Mouse (Mus musculus) liver, postnatal 0 days (tissue): ENCODE results near the gene Pdlim3. TPM values are rescaled to one million over a fixed set of nuclear protein-coding genes. Genes with fewer than 3 reads are reported as not detected.

ENCODE experiments used
- ATAC-seq: fragments of 200-750 bp; cut with Nextera tagmentation; 2 replicates; pipeline ENCODE4 v1.8.0; 2017; ENCODE audit warnings: mild to moderate bottlenecking, moderate library complexity
- DNase-seq: peaks from one replicate; pipeline ENCODE4 v3.0.0-alpha.2; 2016
- H3K27ac ChIP-seq: fragments of 300-500 bp; sonication (generic); 2 replicates; pipeline ENCODE4 v1.5.1; 2014; ENCODE audit warnings: antibody characterized with exemption, moderate library complexity, mild to moderate bottlenecking, low read depth
- H3K27me3 ChIP-seq: fragments of 300-500 bp; sonication (generic); 2 replicates; pipeline ENCODE4 v1.6.1; 2014; ENCODE audit warnings: low read length, control low read depth, mixed read lengths; ENCODE audit not compliant: insufficient read depth
- H3K36me3 ChIP-seq: fragments of 300-500 bp; sonication (generic); replicated peaks from 2 replicates; pipeline ENCODE4 v1.6.1; 2014; ENCODE audit warnings: mild to moderate bottlenecking, control low read depth, low read length, moderate library complexity, mixed read lengths; ENCODE audit not compliant: insufficient read depth
- H3K4me1 ChIP-seq: fragments of 300-500 bp; sonication (generic); 2 replicates; pipeline ENCODE4 v1.6.1; 2014; ENCODE audit warnings: antibody characterized with exemption, mild to moderate bottlenecking, control low read depth; ENCODE audit not compliant: insufficient read depth
- H3K4me2 ChIP-seq: fragments of 300-500 bp; sonication (generic); 2 replicates; pipeline ENCODE4 v1.6.1; 2014; ENCODE audit warnings: low read depth, mild to moderate bottlenecking, low read length, moderate library complexity, mixed read lengths
- H3K4me3 ChIP-seq: fragments of 300-500 bp; sonication (generic); 2 replicates; pipeline ENCODE4 v1.5.1; 2014; ENCODE audit warnings: low read depth, low read length
- H3K9ac ChIP-seq: fragments of 300-500 bp; sonication (generic); replicated peaks from 2 replicates; pipeline ENCODE4 v1.6.1; 2014; ENCODE audit warnings: mild to moderate bottlenecking, moderate library complexity
- H3K9me3 ChIP-seq: fragments of 300-500 bp; sonication (generic); 2 replicates; pipeline ENCODE4 v1.6.1; 2016; ENCODE audit warnings: mild to moderate bottlenecking, control low read depth, low read length, mixed read lengths
- CTCF ChIP-seq: sonication (generic); IDR thresholded peaks from 2 replicates; pipeline ENCODE4 v1.5.1; 2016; ENCODE audit warnings: antibody characterized with exemption, low read depth
- EP300 ChIP-seq: IDR thresholded peaks from 2 replicates; pipeline ENCODE4 v1.6.1; 2016; ENCODE audit warnings: antibody characterized with exemption, low read depth, mild to moderate bottlenecking
- WGBS: fragments of 180-500 bp; shearing (Covaris S2); extraction: QIAGEN DNeasy Blood & Tissue Kit; methylation state at CpG from one replicate; pipeline ENCODE4 v1.1.7; 2014; ENCODE audit not compliant: insufficient replicate concordance; 5-methylcytosine and 5-hydroxymethylcytosine counted together
- polyA plus RNA-seq: library from polyadenylated mRNA; unstranded; fragments of >200 nt; fragmentation: Nextera tagmentation; extraction: Ambion mirVana; gene quantifications from 2 replicates; pipeline ENCODE4 v1.2.1, GENCODE M21; 2015

Gene Pdlim3
- polyA plus RNA-seq, 1 experiment from 2014 or later = 2.1 TPM

DNA sequence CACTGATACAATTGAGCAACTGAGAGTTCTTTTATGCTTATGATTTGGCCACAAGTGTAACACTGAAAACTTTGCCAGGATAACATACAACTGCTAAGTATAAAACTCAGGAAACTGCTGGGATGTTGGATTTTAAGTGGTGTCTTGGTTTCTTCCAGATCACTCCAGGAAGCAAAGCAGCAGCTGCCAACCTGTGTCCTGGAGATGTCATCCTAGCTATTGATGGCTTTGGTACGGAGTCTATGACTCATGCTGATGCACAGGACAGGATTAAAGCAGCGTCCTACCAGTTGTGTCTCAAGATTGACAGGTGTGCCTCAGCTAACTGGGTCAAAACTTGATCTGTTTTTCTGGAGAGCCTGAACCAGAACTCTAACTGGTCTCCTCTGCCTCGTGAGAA is 11.3 kb downstream of the Pdlim3 start:
- TF ChIP-seq EP300 (no peak), CTCF (no peak)
- Histone ChIP-seq H3K9ac (no peak overlapping the region), H3K9me3 (no peaks in the 10 kb centered on the region), H3K36me3 (no peaks in the 10 kb centered on the region), H3K4me3 (no peak overlapping the region), H3K27ac (no peak overlapping the region), H3K4me1 (no peaks in the 10 kb centered on the region), H3K27me3 (no peaks in the 10 kb centered on the region), H3K4me2 (no peak overlapping the region)
- ATAC-seq (no peak), DNase-seq (no peak)
- WGBS = 66% methylated on average over 3 of the region's 3 CpGs

DNA sequence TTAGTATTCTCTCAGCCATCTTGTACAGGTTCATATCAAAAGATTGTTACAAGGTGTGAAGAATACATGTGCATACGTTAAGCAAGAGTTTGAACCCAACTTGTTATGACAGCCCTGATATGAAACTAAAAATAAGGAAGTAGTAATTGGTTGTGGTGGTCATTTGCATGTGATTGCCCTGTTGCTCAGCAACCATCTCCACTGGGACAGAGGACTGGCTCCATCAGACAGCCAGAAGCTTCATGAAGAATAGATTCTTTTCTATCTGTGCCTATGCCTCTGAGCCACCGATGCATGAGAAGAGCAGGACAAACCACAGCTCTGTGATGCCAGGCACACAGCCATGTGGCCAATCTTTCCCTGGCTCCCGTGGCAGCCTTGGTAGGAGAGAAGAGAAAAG is 14.5 kb downstream of the Pdlim3 start:
- TF ChIP-seq EP300 = no peak
- no peak for TF ChIP-seq CTCF
- Histone ChIP-seq H3K4me2 (no peak overlapping the region), H3K27ac (no peak overlapping the region), H3K4me1 (no peaks in the 10 kb centered on the region), H3K27me3 (no peaks in the 10 kb centered on the region), H3K36me3 (no peaks in the 10 kb centered on the region), H3K9ac (no peak overlapping the region), H3K9me3 (no peaks in the 10 kb centered on the region), H3K4me3 (no peak overlapping the region)
- peak; percentile 45 for DNase-seq
- WGBS = 60% methylated on average over 3 of the region's 3 CpGs
- ATAC-seq = peak; percentile 62; the same call in 1 of the 2 replicates

DNA sequence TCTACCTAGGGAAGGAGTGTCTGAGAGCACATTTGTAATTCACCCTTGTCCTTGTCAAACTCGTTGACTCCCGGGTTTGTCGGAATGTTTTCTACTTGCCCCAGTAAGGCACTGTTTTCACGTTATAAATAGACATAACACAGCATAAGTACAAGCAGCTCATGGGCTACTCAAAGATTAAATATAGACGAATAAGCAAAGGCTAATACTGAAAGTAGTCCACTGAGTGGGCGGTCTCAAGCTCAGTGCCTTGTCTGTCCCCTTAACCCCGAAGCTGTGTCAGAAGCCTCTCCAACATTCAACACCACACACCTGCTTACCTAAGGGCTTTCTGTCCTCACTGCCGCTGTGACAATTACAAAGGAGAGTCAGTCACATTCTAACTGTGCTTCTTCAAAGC is 16.4 kb downstream of the Pdlim3 start:
- no peak overlapping the region for H3K4me3 ChIP-seq
- H3K9me3 ChIP-seq = no peaks in the 10 kb centered on the region
- DNase-seq (no peak), ATAC-seq (no peak)
- H3K36me3 ChIP-seq = no peaks in the 10 kb centered on the region
- no peak overlapping the region for H3K27ac ChIP-seq
- no peaks in the 10 kb centered on the region for H3K27me3 ChIP-seq
- no peaks in the 10 kb centered on the region for H3K4me1 ChIP-seq
- no peak overlapping the region for H3K4me2 ChIP-seq
- no peak for TF ChIP-seq EP300
- no peak for TF ChIP-seq CTCF
- H3K9ac ChIP-seq = no peak overlapping the region
- 74% methylated on average over 8 of the region's 8 CpGs for WGBS

DNA sequence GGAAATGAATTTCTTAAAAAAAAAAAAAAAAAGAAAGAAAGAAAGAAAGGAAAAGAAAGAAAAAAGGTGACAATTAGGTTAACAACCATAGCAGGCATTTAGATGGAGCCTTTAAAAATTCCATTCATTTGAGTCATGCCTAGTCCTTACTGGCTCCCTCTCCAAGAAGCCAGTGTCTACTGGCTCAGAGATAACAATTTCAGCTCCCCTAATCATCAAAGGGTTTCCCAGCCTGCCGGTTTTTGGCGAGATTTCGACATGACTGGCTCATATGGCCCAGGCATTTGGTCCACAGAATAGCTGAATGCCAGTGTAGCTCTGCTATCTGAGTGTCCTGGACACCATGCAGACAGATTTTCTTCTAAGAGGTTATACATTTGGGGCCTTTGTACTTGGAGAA is 18.4 kb downstream of the Pdlim3 start:
- Histone ChIP-seq H3K9ac (no peak overlapping the region), H3K27me3 (no peaks in the 10 kb centered on the region), H3K27ac (no peak overlapping the region), H3K9me3 (no peaks in the 10 kb centered on the region), H3K36me3 (no peaks in the 10 kb centered on the region), H3K4me2 (no peak overlapping the region), H3K4me1 (no peaks in the 10 kb centered on the region), H3K4me3 (no peak overlapping the region)
- ATAC-seq (no peak), DNase-seq (no peak)
- no peak for TF ChIP-seq CTCF
- no peak for TF ChIP-seq EP300
- 39% methylated on average over 3 of the region's 3 CpGs for WGBS

DNA sequence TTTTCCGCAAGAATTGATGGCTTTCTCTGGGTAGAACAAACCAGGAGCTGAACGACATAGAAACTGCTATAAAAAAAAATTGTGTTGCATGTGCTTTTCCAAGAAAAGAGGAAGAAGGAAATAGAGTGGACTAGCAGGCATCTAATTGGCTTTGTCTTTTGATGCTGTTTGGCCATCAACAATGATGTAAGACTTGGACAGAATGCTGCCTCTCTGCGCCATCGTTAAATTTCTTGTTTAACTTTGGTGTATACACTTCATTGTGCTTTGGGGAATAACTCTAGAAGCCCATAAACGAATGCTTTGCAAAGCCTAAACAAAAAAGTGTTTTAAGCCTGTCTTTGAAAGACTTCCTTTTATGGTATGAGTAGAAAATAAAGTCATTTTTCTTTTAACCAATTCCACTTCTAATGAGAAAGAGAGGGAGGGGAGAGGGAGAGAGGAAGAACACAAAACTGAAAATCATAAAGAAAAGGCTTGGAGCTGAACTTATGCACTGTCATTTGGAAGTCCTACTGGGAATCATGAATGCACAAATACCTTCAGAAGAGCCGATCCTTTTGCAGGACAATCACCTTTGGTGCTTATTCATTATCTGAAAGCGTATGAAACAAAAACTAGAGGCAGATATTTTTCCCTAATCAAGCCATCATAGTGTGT is 20.5 kb downstream of the Pdlim3 start:
- no peaks in the 10 kb centered on the region for H3K4me1 ChIP-seq
- DNase-seq = no peak
- 75% methylated on average over 7 of the region's 7 CpGs for WGBS
- no peak overlapping the region for H3K27ac ChIP-seq
- H3K9me3 ChIP-seq = no peaks in the 10 kb centered on the region
- no peak overlapping the region for H3K4me2 ChIP-seq
- no peak for TF ChIP-seq EP300
- no peak for TF ChIP-seq CTCF
- no peak overlapping the region for H3K4me3 ChIP-seq
- H3K9ac ChIP-seq = no peak overlapping the region
- H3K36me3 ChIP-seq = no peaks in the 10 kb centered on the region
- H3K27me3 ChIP-seq = no peaks in the 10 kb centered on the region
- no peak for ATAC-seq

DNA sequence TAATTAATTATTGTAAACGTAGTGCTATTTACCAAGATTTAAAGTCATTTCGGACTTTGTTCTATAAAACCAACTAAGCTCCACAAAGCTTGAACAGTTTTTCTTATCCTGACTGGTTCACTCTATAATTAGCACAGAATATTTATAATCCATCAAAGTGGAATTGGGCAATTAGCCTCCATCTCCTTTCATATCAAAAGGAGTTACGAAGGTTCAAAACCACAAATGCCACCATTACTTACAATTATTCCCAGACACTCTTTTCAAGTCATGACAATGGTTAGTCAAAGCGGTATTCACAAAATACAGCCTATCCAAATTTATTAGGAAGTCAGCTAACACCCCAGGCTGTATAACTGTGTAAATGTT is 21.0 kb downstream of the Pdlim3 start:
- WGBS = 83% methylated on average over 4 of the region's 4 CpGs

DNA sequence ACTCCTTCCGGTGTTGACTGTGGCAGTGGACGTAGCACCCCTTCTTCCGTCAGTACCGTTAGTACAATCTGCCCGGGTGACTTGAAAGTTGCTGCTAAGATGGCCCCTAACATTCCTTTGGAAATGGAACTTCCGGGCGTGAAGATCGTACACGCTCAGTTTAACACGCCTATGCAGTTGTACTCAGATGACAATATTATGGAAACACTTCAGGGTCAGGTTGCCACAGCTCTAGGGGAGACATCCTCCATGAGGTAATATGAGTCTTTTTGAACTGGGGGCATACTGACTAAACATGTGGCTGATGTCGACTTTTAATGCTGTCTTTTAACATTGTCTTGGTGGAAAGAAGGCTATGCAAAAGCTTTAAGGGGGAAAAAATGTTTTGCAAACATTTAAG is 28.4 kb downstream of the Pdlim3 start:
- no peak overlapping the region for H3K9ac ChIP-seq
- H3K4me2 ChIP-seq = no peak overlapping the region
- H3K4me3 ChIP-seq = no peak overlapping the region
- no peaks in the 10 kb centered on the region for H3K36me3 ChIP-seq
- H3K4me1 ChIP-seq = no peaks in the 10 kb centered on the region
- 86% methylated on average over 11 of the region's 11 CpGs for WGBS
- H3K27me3 ChIP-seq = no peaks in the 10 kb centered on the region
- TF ChIP-seq CTCF (no peak), EP300 (no peak)
- no peaks in the 10 kb centered on the region for H3K9me3 ChIP-seq
- no peak overlapping the region for H3K27ac ChIP-seq
- DNase-seq (no peak), ATAC-seq (no peak)

More for the DNA sequence above, 21.0 kb downstream of the Pdlim3 start:
- no peak overlapping the region for H3K9ac ChIP-seq
- H3K36me3 ChIP-seq = no peaks in the 10 kb centered on the region
- TF ChIP-seq CTCF (no peak), EP300 (no peak)
- H3K4me3 ChIP-seq = no peak overlapping the region
- DNase-seq (no peak), ATAC-seq (no peak)
- H3K27ac ChIP-seq = no peak overlapping the region
- no peaks in the 10 kb centered on the region for H3K27me3 ChIP-seq
- H3K4me1 ChIP-seq = no peaks in the 10 kb centered on the region
- no peak overlapping the region for H3K4me2 ChIP-seq
- no peaks in the 10 kb centered on the region for H3K9me3 ChIP-seq
